Mouse (Mus musculus) MN1 (cell line): ENCODE data around the gene Cep83.

Experiments used
- DNase-seq: peaks from one replicate; pipeline ENCODE4 v3.0.0-alpha.2; 2016; ENCODE audit warnings: low spot score

The Cep83 gene

GRCm38 (mm10) chr10:94827325-94827724 lies 138.9 kb downstream of the Cep83 start:
- DNase-seq: no peak

- DNase-seq: no peak
These were observed 139.7 kb downstream of the Cep83 start for GRCm38 (mm10) chr10:94827890-94828733.

- DNase-seq: no peak
These were observed 140.3 kb downstream of the Cep83 start for GRCm38 (mm10) chr10:94828734-94829230.

GRCm38 (mm10) chr10:94829407-94829806 lies 141.0 kb downstream of the Cep83 start:
- peak; percentile 70 for DNase-seq

- DNase-seq: no peak
These were observed 147.4 kb downstream of the Cep83 start for GRCm38 (mm10) chr10:94835874-94836273.
